Mouse (Mus musculus) large intestine, adult 2 months (tissue): ENCODE results near the gene Syt14. TPM values are rescaled to one million over a fixed set of nuclear protein-coding genes. Genes with fewer than 3 reads are reported as not detected.

Source experiments
- DNase-seq: peaks from one replicate; pipeline ENCODE4 v3.0.0-alpha.2; 2012; ENCODE audit warnings: low read depth, low spot score
- WGBS: fragments of 180-500 bp; shearing (Covaris S2); methylation state at CpG from one replicate; pipeline ENCODE4 v1.1.7; 2018; 5-methylcytosine and 5-hydroxymethylcytosine counted together
- polyA plus RNA-seq: library from polyadenylated mRNA; depleted of rRNA; stranded (reverse); fragments of >200 nt; gene quantifications from 2 replicates; pipeline ENCODE4 v1.2.3, GENCODE M21; 2012

Syt14 gene
- polyA plus RNA-seq, 1 experiment = 0.06 TPM

DNA sequence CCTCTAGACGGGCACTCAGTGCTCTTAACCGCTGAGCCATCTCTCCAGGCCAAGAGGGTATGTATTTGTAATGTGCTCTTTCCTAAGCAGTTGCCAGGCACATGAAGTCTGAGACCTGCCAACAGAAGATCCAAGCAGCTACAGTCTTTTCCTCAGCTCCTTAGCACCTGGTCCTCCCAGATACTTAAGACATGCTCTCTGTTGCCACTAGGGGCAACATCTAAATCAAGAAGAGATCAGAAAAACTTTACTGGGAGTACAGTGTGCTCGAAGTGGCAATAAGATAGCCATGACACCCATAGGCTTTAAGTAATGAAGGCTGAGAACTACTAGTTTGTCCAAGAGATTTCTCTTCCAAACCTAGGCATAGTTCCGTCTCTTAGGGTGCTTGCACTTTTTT lies 155.4 kb downstream of the Syt14 start:
- WGBS = 76% methylated on average over 4 of the region's 4 CpGs
- no peak for DNase-seq

DNA sequence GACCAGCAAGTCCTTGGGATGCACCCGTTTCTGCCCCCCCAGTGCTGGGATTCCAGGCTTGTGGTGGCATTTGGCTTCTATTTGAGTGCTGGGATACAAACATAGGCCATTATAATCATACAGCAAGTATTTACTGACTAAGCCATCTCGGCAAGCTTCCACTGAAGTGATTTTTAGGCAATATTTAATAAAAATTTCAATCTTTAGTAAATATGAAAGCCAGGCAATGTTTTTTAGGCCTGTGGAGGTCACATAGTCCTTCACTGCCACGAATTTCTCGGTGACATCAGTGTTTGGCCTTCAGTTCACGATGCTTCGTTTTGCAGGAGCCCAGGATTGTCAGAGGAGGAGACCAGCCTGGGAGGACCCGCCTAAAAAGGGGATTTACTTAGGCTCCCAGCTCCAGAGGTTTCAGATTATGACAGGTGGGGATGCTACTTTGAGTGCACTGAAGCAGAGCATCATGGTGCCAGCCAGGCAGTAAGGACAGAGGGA lies 156.4 kb downstream of the Syt14 start:
- 77% methylated on average over 7 of the region's 7 CpGs for WGBS
- DNase-seq = no peak

DNA sequence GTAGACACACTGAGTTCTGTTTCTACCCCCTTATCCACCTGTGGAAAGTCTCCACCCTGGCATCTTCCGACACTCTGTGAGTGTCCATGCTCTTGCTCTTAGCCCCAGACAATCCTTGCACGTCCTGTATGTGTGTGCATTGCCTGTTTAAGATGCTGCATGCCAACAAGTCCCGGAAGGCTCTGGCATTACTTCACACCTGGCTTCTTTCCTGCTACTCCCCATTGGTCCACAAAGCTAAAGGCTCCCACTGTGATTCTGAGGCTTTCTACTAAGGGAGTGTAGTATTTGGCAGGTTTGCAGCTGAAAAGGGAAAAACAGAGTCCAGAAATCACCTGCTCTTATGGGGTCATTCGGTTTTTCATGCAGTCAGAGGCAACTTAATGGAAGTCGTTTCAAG lies 162.7 kb downstream of the Syt14 start:
- 48% methylated on average over 5 of the region's 5 CpGs for WGBS

DNA sequence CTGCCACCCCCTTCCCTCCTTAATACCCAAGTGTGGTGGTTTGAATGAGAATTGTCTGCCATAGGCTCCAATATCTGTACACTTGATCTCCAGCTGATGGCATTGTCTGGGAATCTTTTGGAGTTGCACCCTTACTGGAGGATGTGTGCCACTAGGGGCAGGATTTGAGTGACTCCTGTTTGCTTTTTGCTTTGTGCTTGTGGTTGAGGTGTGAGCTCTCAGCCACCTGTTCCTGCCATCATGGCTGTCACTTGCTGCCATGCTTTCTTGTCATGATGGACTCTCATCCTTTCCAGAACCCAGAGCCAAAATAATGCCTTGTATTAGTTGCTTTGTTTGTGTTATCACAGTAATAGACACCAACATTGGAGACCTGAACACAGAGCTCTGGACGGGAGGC lies 165.8 kb downstream of the Syt14 start:
- DNase-seq = no peak

More for the DNA sequence above, 162.7 kb downstream of the Syt14 start:
- DNase-seq = no peak

DNA sequence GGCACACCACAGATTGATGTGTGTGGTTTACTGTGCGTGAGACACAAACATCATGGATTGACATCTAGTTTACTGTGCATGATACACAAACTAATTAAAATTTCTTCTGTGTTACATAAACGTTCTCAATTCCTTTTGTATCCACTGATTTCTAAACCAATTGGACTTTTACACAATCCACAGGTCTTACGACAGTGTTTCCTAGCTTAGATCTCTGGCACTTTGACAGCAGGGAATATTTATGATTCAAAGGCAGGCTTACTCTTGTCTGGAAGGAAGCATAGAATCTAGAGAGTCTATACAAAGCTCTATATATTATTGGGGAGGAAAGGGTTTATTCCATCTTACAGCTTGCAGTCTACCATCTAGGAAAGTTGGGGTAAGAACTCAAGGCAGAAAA lies 171.1 kb downstream of the Syt14 start:
- WGBS = 56% methylated on average over 3 of the region's 3 CpGs

More for the DNA sequence above, 165.8 kb downstream of the Syt14 start:
- 90% methylated on average over 1 of the region's 1 CpGs for WGBS

GRCm38 (mm10) chr1:192861305-192861960 lies 174.1 kb downstream of the Syt14 start:
- WGBS = 80% methylated on average over 5 of the region's 5 CpGs
- no peak for DNase-seq

More for the DNA sequence above, 171.1 kb downstream of the Syt14 start:
- DNase-seq = no peak

GRCm38 (mm10) chr1:192860273-192860672 lies 175.3 kb downstream of the Syt14 start:
- 62% methylated on average over 6 of the region's 6 CpGs for WGBS
- DNase-seq = no peak

GRCm38 (mm10) chr1:192857582-192857981 lies 178.0 kb downstream of the Syt14 start:
- DNase-seq = no peak
- 88% methylated on average over 5 of the region's 5 CpGs for WGBS

DNA sequence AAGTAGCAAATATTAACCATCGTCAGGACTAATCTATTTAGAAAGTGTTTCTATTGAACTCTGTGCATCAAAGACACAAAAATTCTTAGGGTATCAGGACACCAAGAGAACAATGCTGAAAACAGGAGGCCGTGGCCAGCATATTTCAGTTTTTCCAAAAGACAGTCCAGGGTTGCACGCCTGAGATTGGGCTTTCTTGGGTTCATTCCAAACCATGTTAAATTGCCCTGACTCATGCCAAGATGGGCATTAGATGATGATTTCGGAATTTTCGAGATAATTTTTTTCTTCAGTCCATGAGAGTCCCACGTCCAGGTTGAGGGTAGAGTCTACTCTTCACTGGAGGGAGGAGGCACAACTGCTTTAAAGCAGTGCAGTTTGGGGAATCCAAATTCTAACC lies 178.6 kb downstream of the Syt14 start:
- DNase-seq = no peak
- 68% methylated on average over 6 of the region's 6 CpGs for WGBS

DNA sequence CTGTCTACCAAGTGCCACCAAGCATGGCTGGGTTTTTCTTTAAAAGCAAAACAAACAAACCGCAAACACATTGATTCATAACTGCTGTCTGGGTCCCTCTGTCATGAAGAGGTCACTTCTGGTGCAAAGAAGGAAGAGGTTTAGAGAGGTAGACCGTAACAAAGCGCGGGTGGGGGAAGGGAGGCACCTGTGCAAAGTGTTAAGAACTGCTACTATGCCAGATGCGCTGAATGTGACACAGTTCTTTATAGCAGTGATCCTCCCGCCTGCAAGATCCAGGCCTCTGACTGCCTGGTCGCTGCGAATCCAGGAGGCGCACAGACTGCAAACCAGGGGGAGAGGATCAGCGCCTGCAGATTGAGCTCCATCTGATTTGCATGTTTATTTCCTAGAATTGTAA lies 179.2 kb downstream of the Syt14 start:
- DNase-seq = no peak
- 42% methylated on average over 10 of the region's 10 CpGs for WGBS

DNA sequence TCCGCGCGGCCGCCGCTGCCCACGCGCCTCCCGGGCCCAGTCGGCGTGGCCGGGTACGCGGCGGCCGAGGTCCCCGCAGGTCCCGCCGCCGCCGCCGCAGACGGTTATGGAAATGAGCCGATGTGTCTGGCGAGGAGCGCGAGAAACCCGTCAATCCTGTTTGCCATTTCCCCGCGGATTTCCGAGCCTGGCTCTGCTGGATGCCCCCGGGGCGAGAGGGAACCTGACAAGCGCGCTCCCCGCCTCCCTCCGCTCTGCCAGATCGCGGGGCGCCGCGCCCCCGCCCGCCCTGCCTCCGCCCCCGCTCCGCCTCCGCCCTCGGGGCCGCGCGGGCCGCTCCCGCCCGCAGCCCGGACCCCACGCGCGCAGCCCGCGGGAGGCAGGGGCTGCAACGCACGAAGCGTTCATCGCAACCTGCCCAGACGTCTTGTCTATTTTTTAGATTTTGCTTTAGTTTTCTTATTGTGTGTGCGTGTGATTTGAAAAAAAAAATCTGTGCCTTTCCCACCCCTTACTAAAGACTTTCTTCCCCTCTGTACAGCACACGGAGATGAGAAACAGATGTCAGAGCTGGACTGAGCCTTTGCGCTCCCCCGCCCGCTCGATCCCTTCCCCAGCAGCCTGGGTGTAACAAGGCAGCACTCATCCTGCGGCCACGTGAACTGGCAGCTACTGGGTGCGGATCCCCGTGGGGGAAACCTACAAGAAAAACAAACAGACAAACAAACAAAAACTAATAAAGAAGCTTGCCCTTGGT lies 179.9 kb downstream of the Syt14 start, which contains the start of gene Sertad4:
Gene Sertad4, minus strand, starts transcription at position 283 of the 757 bp plus-strand sequence.
- DNase-seq = no peak
- WGBS = under 1% methylated on average over 67 of the region's 75 CpGs

DNA sequence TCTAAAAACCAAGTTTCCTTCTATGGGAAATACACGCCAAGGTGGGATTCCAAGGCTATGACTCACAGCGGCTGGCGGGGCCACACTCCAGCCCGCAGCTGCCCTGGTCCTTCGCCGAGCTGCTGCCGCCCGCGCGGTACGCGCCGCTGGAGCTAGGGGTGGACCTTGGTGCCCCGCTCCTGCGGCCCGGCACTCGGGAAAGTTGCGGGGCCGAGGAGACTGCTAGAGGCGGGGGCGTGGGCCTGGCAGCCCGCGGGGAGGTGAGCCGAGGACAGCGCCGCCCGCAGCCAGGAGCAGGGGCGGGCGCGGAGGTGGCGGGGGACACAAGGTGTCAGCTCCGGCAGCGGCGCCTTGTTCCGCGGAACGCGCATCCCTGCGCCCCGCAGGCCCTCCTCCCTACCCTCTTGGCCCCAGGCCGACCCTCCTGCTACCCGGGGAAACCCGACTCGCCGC lies 180.7 kb downstream of the Syt14 start:
- DNase-seq = no peak
- under 1% methylated on average over 37 of the region's 45 CpGs for WGBS

GRCm38 (mm10) chr1:192853988-192854818 lies 181.4 kb downstream of the Syt14 start:
- WGBS = 10% methylated on average over 19 of the region's 19 CpGs
- no peak for DNase-seq

DNA sequence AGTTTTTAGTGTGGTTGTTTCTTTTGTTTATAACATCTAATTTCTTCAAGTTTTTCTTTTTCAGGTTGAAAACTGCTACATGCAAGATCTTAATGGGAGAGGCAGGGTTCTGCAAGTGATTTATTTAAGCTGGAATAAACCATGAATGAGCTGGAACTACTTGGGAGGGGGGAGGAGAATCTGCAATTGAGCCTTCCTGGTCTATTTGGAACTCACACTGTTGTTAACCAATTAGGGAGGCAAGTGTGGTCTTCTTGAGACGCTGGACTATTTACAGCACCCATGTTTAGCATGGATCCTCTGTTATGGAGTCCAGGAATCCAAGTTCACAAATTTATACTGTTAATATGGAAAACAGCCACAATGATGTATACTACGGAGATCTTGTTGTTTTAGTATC lies 182.1 kb downstream of the Syt14 start:
- DNase-seq = no peak
- WGBS = 73% methylated on average over 2 of the region's 2 CpGs

DNA sequence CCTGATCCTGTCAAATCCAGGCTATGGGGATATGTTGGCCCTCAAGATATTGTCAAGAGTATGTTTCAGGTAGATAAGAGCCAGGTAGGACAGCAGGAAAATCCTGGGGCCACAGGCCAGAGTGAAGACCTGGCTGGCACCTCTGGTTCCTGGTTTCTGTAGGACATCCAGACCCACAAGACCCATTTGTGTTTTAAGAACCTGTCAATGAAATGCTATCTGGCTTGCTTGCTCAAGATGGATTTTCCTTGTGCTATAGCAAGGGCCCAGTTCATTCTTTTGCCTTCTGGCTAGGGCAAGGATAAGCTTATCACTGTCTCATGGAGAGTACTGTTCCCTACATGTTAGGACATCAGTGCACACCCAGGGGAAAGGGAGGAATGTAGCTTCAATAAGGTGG lies 183.5 kb downstream of the Syt14 start:
- no peak for DNase-seq

- no peak for DNase-seq
- 64% methylated on average over 6 of the region's 6 CpGs for WGBS
Measured at GRCm38 (mm10) chr1:192851640-192852039, 183.9 kb downstream of the Syt14 start.

GRCm38 (mm10) chr1:192851126-192851525 lies 184.4 kb downstream of the Syt14 start:
- 57% methylated on average over 2 of the region's 2 CpGs for WGBS
- DNase-seq = no peak

- 22% methylated on average over 5 of the region's 5 CpGs for WGBS
- no peak for DNase-seq
Measured at GRCm38 (mm10) chr1:192849616-192850015, 186.0 kb downstream of the Syt14 start.

- WGBS = 83% methylated on average over 3 of the region's 3 CpGs
Measured at GRCm38 (mm10) chr1:192847254-192847653, 188.3 kb downstream of the Syt14 start.

More at GRCm38 (mm10) chr1:192847254-192847653, 188.3 kb downstream of the Syt14 start:
- DNase-seq = no peak
